Mouse (Mus musculus) ES-Bruce4 (cell line): ENCODE results near the gene Lmnb2. TPM values are rescaled to one million over a fixed set of nuclear protein-coding genes. Genes with fewer than 3 reads are reported as not detected.

Experiments used
- H3K27ac ChIP-seq: 2 replicates; pipeline ENCODE4 v1.5.1; 2012; ENCODE audit warnings: low read length, inconsistent platforms; ENCODE audit not compliant: insufficient read depth
- H3K27me3 ChIP-seq: 2 replicates; pipeline ENCODE4 v1.6.1; 2012; ENCODE audit warnings: mild to moderate bottlenecking, low read length, inconsistent platforms; ENCODE audit not compliant: control insufficient read depth, poor library complexity, insufficient read depth, severe bottlenecking
- H3K36me3 ChIP-seq: 2 replicates; pipeline ENCODE4 v1.6.1; 2012; ENCODE audit warnings: inconsistent platforms, mild to moderate bottlenecking, low read length, moderate library complexity; ENCODE audit not compliant: control insufficient read depth, poor library complexity, insufficient read depth, severe bottlenecking
- H3K4me1 ChIP-seq: one replicate; pipeline ENCODE4 v1.8.1; 2011; ENCODE audit warnings: low read length; ENCODE audit not compliant: control insufficient read depth, insufficient read depth
- H3K4me3 ChIP-seq: 2 replicates; pipeline ENCODE4 v1.5.1; 2011; ENCODE audit warnings: low read depth, mild to moderate bottlenecking, low read length
- H3K9ac ChIP-seq: 2 replicates; pipeline ENCODE4 v1.6.1; 2012; ENCODE audit warnings: low read depth, mild to moderate bottlenecking, inconsistent platforms; ENCODE audit not compliant: poor library complexity, severe bottlenecking
- H3K9me3 ChIP-seq: replicated peaks from 2 replicates; pipeline ENCODE4 v1.6.1; 2012; ENCODE audit warnings: mild to moderate bottlenecking, low read length, inconsistent platforms; ENCODE audit not compliant: control insufficient read depth, poor library complexity, insufficient read depth, severe bottlenecking
- CTCF ChIP-seq: IDR thresholded peaks from one replicate; pipeline ENCODE4 v1.8.1; 2011; ENCODE audit warnings: low read depth, low read length
- EP300 ChIP-seq: IDR thresholded peaks from 2 replicates; pipeline ENCODE4 v1.6.1; 2011; ENCODE audit warnings: low read depth, low read length; ENCODE audit not compliant: insufficient read depth
- POLR2A ChIP-seq: IDR thresholded peaks from one replicate; pipeline ENCODE4 v1.8.1; 2011; ENCODE audit warnings: low read length; ENCODE audit not compliant: insufficient read depth
- polyA plus RNA-seq: library from polyadenylated mRNA; stranded (reverse); fragments of >200 nt; gene quantifications from 2 replicates; pipeline ENCODE4 v1.2.4, GENCODE M21; 2011; ENCODE audit warnings: low read depth; ENCODE audit not compliant: missing spikeins, insufficient read depth, insufficient read length

Lmnb2 gene
- polyA plus RNA-seq, 1 experiment: 25.9 TPM

GRCm38 (mm10) chr10:80931153-80931671, 13.2 kb upstream of the Lmnb2 start:
- peaks cover 4% of the 10 kb centered on the region for H3K4me1 ChIP-seq
- peak overlapping the region; percentile 77 for H3K4me3 ChIP-seq
- TF ChIP-seq EP300 (no peak), CTCF (no peak)
- H3K9ac ChIP-seq: peak overlapping the region; percentile 48
- H3K36me3 ChIP-seq: peaks cover 9% of the 10 kb centered on the region
- no peaks in the 10 kb centered on the region for H3K27me3 ChIP-seq
- H3K27ac ChIP-seq: no peak overlapping the region
- H3K9me3 ChIP-seq: no peaks in the 10 kb centered on the region

DNA sequence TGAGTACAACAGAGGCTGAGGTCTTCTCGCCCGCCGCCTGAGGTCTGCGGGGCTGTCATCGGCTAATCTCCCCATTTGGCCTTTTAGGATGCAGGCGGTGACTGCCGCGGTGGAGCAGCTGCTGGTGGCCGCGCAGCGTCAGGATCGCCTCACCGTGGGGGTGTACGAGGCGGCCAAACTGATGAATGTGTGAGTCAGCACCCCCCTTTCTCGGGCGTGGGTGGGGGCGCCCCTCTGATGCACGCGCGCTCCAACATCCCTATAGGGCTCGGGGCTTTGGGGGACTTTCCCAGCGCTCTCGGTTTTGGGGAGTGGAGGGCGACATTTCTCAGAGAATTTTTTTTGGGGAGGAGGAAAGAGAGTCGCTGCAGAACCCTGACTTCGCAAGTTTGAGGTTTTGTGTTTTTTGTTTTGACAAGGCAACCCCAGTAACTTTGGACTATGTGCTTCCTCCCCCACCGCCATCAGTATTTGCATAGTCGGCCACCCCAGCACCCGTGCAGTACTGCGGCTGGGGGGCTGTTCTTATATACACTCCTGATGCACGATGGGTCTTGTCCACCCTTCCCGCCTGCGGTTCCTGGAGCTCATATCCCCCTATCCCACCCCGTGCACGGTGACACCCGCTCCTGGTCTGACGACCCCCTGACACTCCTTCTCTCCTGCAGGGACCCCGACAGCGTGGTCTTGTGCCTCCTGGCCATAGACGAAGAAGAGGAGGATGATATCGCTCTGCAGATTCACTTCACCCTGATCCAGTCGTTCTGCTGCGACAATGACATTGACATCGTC, 12.5 kb upstream of the Lmnb2 start:
- no peaks in the 10 kb centered on the region for H3K9me3 ChIP-seq
- TF ChIP-seq EP300: no peak
- TF ChIP-seq CTCF: no peak
- TF ChIP-seq POLR2A: no peak
- H3K9ac ChIP-seq: peak overlapping the region; percentile 48
- peaks cover 9% of the 10 kb centered on the region for H3K36me3 ChIP-seq
- H3K27ac ChIP-seq: no peak overlapping the region
- H3K4me3 ChIP-seq: peak overlapping the region; percentile 77
- H3K4me1 ChIP-seq: peaks cover 4% of the 10 kb centered on the region
- no peaks in the 10 kb centered on the region for H3K27me3 ChIP-seq

DNA sequence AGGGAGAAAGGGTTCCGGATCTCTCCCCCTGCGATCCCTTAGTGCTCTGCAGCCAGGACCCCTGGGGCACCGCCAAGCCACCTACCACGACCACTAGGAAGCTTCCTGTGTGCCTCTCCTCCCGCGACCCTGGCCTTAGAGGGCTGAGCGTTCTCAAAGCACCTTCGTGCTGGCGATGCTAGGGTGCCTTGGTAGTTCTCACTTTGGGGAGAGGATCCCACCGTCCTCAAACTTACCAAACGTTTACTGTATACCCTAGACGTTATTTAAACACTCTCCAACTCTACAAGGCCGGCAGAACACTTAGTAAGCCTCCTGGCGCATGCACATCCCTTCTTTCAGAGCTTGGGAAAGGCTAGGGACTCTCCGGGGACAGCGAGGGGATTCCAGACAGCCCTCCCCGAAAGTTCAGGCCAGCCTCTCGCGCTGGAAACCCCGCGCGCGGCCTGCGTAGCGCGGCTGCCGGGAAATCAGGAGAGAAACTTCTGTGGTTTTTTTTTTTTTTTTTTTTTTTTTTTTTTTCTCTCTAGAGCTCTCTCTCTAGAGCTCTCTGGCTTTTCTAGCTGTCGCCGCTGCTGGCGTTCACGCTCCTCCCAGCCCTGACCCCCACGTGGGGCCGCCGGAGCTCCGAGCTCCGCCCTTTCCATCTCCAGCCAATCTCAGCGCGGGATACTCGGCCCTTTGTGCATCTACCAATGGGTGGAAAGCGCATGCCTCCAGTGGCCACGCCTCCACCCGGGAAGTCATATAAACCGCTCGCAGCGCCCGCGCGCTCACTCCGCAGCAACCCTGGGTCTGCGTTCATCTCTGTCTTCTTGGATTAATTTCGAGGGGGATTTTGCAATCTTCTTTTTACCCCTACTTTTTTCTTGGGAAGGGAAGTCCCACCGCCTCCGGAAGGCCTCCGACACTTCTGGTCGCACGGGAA, 11.5 kb upstream of the Lmnb2 start, which contains the start of gene Gadd45b:
TSS of gene Gadd45b (plus strand) at position 775 of the 928 bp plus-strand sequence.
- H3K9me3 ChIP-seq: no peaks in the 10 kb centered on the region
- H3K36me3 ChIP-seq: peaks cover 9% of the 10 kb centered on the region
- H3K27ac ChIP-seq: no peak within 1 kb of the TSS
- H3K27me3 ChIP-seq: no peaks in the 10 kb centered on the region
- TF ChIP-seq POLR2A (peak; percentile 99), EP300 (no peak)
- H3K9ac ChIP-seq: peak within 1 kb of the TSS; percentile 82
- peak within 1 kb of the TSS; percentile 86 for H3K4me3 ChIP-seq
- peaks cover 4% of the 10 kb centered on the region for H3K4me1 ChIP-seq

DNA sequence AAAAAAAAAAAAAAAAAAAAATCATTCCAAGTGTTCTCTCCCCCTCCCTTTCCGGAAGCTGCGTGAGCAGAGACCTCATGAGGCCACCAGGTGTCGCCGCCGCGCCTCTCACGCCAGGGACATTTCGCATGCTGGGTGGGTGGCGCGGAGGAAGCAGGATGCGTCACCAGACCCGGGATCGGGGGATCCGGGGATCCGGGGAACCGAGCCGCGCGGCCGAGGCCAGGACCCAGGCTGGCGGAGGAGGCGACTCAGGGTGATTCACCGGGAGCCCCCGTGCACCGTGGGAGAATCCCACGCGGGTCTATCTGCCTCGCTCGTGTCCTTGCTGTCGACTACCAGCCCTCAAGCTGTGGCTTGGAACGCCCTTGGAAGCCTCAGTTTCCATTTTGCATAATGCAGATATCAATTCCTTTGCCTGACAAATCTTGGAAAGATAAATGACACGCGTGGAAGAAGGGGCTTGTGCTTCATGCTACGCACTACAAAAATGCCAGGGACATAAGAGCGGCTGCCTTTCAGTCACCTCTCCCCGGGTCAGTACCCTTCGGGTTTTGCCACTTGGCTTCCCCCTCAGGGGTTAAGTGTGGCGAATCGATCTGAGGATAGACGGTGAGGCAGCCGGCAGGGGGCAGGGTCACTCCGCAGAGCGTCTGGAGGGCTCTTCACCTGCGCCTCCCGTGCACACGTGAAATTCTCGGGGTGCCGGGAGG, 10.7 kb upstream of the Lmnb2 start:
- peak overlapping the region; percentile 82 for H3K9ac ChIP-seq
- no peaks in the 10 kb centered on the region for H3K4me1 ChIP-seq
- TF ChIP-seq CTCF (peak; percentile 86), POLR2A (no peak), EP300 (0 out of 2 replicates have a peak, but pooled peaks have one; percentile 32)
- H3K36me3 ChIP-seq: peaks cover 9% of the 10 kb centered on the region
- no peak overlapping the region for H3K27ac ChIP-seq
- no peaks in the 10 kb centered on the region for H3K27me3 ChIP-seq
- H3K4me3 ChIP-seq: peak overlapping the region; percentile 86
- H3K9me3 ChIP-seq: no peaks in the 10 kb centered on the region

- no peak for TF ChIP-seq CTCF
- TF ChIP-seq POLR2A: no peak
- no peak for TF ChIP-seq EP300
- Histone ChIP-seq H3K27me3 (no peaks in the 10 kb centered on the region), H3K4me3 (no peak overlapping the region), H3K9me3 (no peaks in the 10 kb centered on the region), H3K9ac (no peak overlapping the region), H3K36me3 (no peaks in the 10 kb centered on the region), H3K4me1 (no peaks in the 10 kb centered on the region), H3K27ac (no peak overlapping the region)
These were observed 7.4 kb upstream of the Lmnb2 start for GRCm38 (mm10) chr10:80925472-80925871.
